Mouse (Mus musculus) splenic B cell, adult 2 months (primary cell): ENCODE data around the gene Myo3b.

Source experiments
- DNase-seq: peaks from one replicate; pipeline ENCODE4 v3.0.0-alpha.2; 2011; ENCODE audit warnings: low read depth, low spot score
- H3K27me3 ChIP-seq: 2 replicates; pipeline ENCODE4 v1.6.1; 2012; ENCODE audit warnings: mild to moderate bottlenecking, low read length, moderate library complexity, mixed read lengths; ENCODE audit not compliant: control insufficient read depth, poor library complexity, insufficient read depth, severe bottlenecking
- H3K36me3 ChIP-seq: 2 replicates; pipeline ENCODE4 v1.6.1; 2012; ENCODE audit warnings: mild to moderate bottlenecking, low read length, moderate library complexity, mixed read lengths; ENCODE audit not compliant: control insufficient read depth, poor library complexity, insufficient read depth, severe bottlenecking

Myo3b gene

GRCm38 (mm10) chr2:70315125-70315524, 276.2 kb downstream of the Myo3b start:
- Histone ChIP-seq H3K27me3 (no peaks in the 10 kb centered on the region), H3K36me3 (no peaks in the 10 kb centered on the region)
- no peak for DNase-seq

- H3K27me3 ChIP-seq = no peaks in the 10 kb centered on the region
- no peak for DNase-seq
- H3K36me3 ChIP-seq = no peaks in the 10 kb centered on the region
Observed at GRCm38 (mm10) chr2:70315734-70316133, 276.8 kb downstream of the Myo3b start.

GRCm38 (mm10) chr2:70317850-70318249, 278.9 kb downstream of the Myo3b start:
- no peak for DNase-seq
- H3K36me3 ChIP-seq = no peaks in the 10 kb centered on the region

GRCm38 (mm10) chr2:70318861-70319555, 280.1 kb downstream of the Myo3b start:
- DNase-seq = no peak
- no peaks in the 10 kb centered on the region for H3K27me3 ChIP-seq
- no peaks in the 10 kb centered on the region for H3K36me3 ChIP-seq

More at GRCm38 (mm10) chr2:70317850-70318249, 278.9 kb downstream of the Myo3b start:
- H3K27me3 ChIP-seq = no peaks in the 10 kb centered on the region

GRCm38 (mm10) chr2:70322767-70323166, 283.8 kb downstream of the Myo3b start:
- Histone ChIP-seq H3K36me3 (no peaks in the 10 kb centered on the region), H3K27me3 (no peaks in the 10 kb centered on the region; the same call in 1 of the 2 replicates)
- no peak for DNase-seq

GRCm38 (mm10) chr2:70327602-70328001, 288.7 kb downstream of the Myo3b start:
- no peaks in the 10 kb centered on the region; the same call in 1 of the 2 replicates for H3K27me3 ChIP-seq
- no peak for DNase-seq
- no peaks in the 10 kb centered on the region for H3K36me3 ChIP-seq

GRCm38 (mm10) chr2:70332905-70333304, 294.0 kb downstream of the Myo3b start:
- no peak for DNase-seq
- H3K36me3 ChIP-seq = no peaks in the 10 kb centered on the region
- H3K27me3 ChIP-seq = no peaks in the 10 kb centered on the region

- no peak for DNase-seq
- Histone ChIP-seq H3K27me3 (no peaks in the 10 kb centered on the region), H3K36me3 (no peaks in the 10 kb centered on the region)
Observed at GRCm38 (mm10) chr2:70333553-70333952, 294.6 kb downstream of the Myo3b start.

GRCm38 (mm10) chr2:70336551-70336950, 297.6 kb downstream of the Myo3b start:
- no peak for DNase-seq
- no peaks in the 10 kb centered on the region for H3K36me3 ChIP-seq
- H3K27me3 ChIP-seq = no peaks in the 10 kb centered on the region

GRCm38 (mm10) chr2:70337208-70337611, 298.3 kb downstream of the Myo3b start:
- DNase-seq = no peak
- no peaks in the 10 kb centered on the region for H3K27me3 ChIP-seq
- H3K36me3 ChIP-seq = no peaks in the 10 kb centered on the region

GRCm38 (mm10) chr2:70337869-70338268, 298.9 kb downstream of the Myo3b start:
- DNase-seq = no peak
- H3K36me3 ChIP-seq = no peaks in the 10 kb centered on the region
- no peaks in the 10 kb centered on the region for H3K27me3 ChIP-seq

GRCm38 (mm10) chr2:70339061-70339460, 300.1 kb downstream of the Myo3b start:
- H3K36me3 ChIP-seq = no peaks in the 10 kb centered on the region
- no peak for DNase-seq
- H3K27me3 ChIP-seq = no peaks in the 10 kb centered on the region

GRCm38 (mm10) chr2:70339501-70339900, 300.6 kb downstream of the Myo3b start:
- DNase-seq = no peak
- H3K27me3 ChIP-seq = no peaks in the 10 kb centered on the region
- H3K36me3 ChIP-seq = no peaks in the 10 kb centered on the region

GRCm38 (mm10) chr2:70340224-70340623, 301.3 kb downstream of the Myo3b start:
- no peaks in the 10 kb centered on the region for H3K36me3 ChIP-seq
- no peak for DNase-seq
- H3K27me3 ChIP-seq = no peaks in the 10 kb centered on the region

GRCm38 (mm10) chr2:70345126-70345525, 306.2 kb downstream of the Myo3b start:
- no peaks in the 10 kb centered on the region for H3K36me3 ChIP-seq
- no peak for DNase-seq
- no peaks in the 10 kb centered on the region for H3K27me3 ChIP-seq

GRCm38 (mm10) chr2:70347511-70347910, 308.6 kb downstream of the Myo3b start:
- no peak for DNase-seq
- H3K36me3 ChIP-seq = no peaks in the 10 kb centered on the region
- no peaks in the 10 kb centered on the region for H3K27me3 ChIP-seq
